Mouse (Mus musculus) forebrain, postnatal 0 days (tissue): Measurements from ENCODE around the gene Tbc1d9b. TPM values are rescaled to one million over a fixed set of nuclear protein-coding genes. Genes with fewer than 3 reads are reported as not detected.
"Not testable (repeated sequence)": the region's sequence is repeated elsewhere in the genome, so short reads cannot be mapped to it uniquely, and the experiment has no call there.

ENCODE experiments used
- ATAC-seq: fragments of 200-750 bp; cut with Nextera tagmentation; 2 replicates; pipeline ENCODE4 v1.8.0; 2017; ENCODE audit warnings: mild to moderate bottlenecking, moderate library complexity
- DNase-seq: peaks from one replicate; pipeline ENCODE4 v3.0.0-alpha.2; 2015
- H3K27ac ChIP-seq: fragments of 300-500 bp; sonication (generic); 2 replicates; pipeline ENCODE4 v1.5.1; 2014; ENCODE audit warnings: low read depth, mild to moderate bottlenecking, antibody characterized with exemption, low read length, moderate library complexity, mixed read lengths
- H3K27me3 ChIP-seq: fragments of 300-500 bp; sonication (generic); 2 replicates; pipeline ENCODE4 v1.6.1; 2014; ENCODE audit warnings: mild to moderate bottlenecking, low read length, mixed read lengths; ENCODE audit not compliant: insufficient read depth
- H3K36me3 ChIP-seq: fragments of 300-500 bp; sonication (generic); 2 replicates; pipeline ENCODE4 v1.6.1; 2014; ENCODE audit warnings: mild to moderate bottlenecking, moderate library complexity; ENCODE audit not compliant: insufficient read depth
- H3K4me1 ChIP-seq: fragments of 300-500 bp; sonication (generic); 2 replicates; pipeline ENCODE4 v1.6.1; 2014; ENCODE audit warnings: antibody characterized with exemption; ENCODE audit not compliant: insufficient read depth
- H3K4me2 ChIP-seq: fragments of 300-500 bp; sonication (generic); 2 replicates; pipeline ENCODE4 v1.6.1; 2014; ENCODE audit warnings: low read depth, mild to moderate bottlenecking, moderate library complexity
- H3K4me3 ChIP-seq: fragments of 300-500 bp; sonication (generic); 2 replicates; pipeline ENCODE4 v1.5.1; 2014; ENCODE audit warnings: low read depth, low read length, mixed read lengths
- H3K9ac ChIP-seq: fragments of 300-500 bp; sonication (generic); 2 replicates; pipeline ENCODE4 v1.6.1; 2014; ENCODE audit warnings: mild to moderate bottlenecking
- H3K9me3 ChIP-seq: fragments of 300-500 bp; sonication (generic); 2 replicates; pipeline ENCODE4 v1.6.1; 2016; ENCODE audit warnings: low read length
- CTCF ChIP-seq: sonication (generic); IDR thresholded peaks from 2 replicates; pipeline ENCODE4 v1.5.1; 2016; ENCODE audit warnings: antibody characterized with exemption, control low read depth, low read depth
- WGBS: fragments of 180-500 bp; shearing (Covaris S2); extraction: QIAGEN DNeasy Blood & Tissue Kit; methylation state at CpG from one replicate; pipeline ENCODE4 v1.1.7; 2014; 5-methylcytosine and 5-hydroxymethylcytosine counted together
- polyA plus RNA-seq: library from polyadenylated mRNA; unstranded; fragments of >200 nt; fragmentation: Nextera tagmentation; extraction: Ambion mirVana; gene quantifications from 2 replicates; pipeline ENCODE4 v1.2.1, GENCODE M21; 2015
- total RNA-seq: library from RNA; depleted of rRNA; stranded (reverse); fragments of >200 nt; gene quantifications from 2 replicates; pipeline ENCODE4 v1.2.3, GENCODE M21; 2014

Tbc1d9b gene
- total and polyA plus RNA-seq, 2 experiments from 2014 or later = 30.4 to 59.3 TPM

DNA sequence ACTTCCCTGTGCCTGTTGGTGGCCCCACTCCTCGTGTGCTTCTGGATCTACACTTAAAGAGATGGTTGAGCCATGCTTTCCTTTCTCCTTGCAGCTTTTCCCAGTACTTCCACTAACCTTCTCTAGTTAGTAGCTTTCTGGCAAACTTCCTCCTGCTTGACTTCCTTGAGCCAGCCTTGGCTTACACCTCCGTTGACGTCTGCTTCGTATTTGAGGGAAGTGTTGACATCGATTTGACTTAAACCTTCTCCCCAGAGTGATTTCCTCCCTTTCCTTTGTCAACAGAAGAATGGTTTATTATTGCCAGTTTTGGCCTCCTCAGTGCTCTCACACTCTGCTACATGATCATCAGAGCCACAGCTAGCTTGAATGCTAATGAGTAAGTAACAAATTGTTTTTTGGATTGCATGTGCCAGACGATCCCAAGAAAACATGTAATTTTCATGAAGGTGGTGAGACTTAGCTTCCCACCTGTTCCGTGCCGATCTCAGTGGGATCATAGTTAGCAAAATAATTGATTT lies 32.2 kb upstream of the Tbc1d9b start:
- no peak overlapping the region for H3K4me3 ChIP-seq
- TF ChIP-seq CTCF = no peak
- ATAC-seq = peak; percentile 73
- H3K27ac ChIP-seq = peak overlapping the region; percentile 54
- H3K9me3 ChIP-seq = no peaks in the 10 kb centered on the region
- H3K27me3 ChIP-seq = no peaks in the 10 kb centered on the region
- H3K4me2 ChIP-seq = no peak overlapping the region
- peaks cover 33% of the 10 kb centered on the region for H3K36me3 ChIP-seq
- H3K9ac ChIP-seq = no peak overlapping the region
- no peaks in the 10 kb centered on the region for H3K4me1 ChIP-seq
- WGBS = 53% methylated on average over 8 of the region's 8 CpGs
- peak; percentile 46 for DNase-seq

DNA sequence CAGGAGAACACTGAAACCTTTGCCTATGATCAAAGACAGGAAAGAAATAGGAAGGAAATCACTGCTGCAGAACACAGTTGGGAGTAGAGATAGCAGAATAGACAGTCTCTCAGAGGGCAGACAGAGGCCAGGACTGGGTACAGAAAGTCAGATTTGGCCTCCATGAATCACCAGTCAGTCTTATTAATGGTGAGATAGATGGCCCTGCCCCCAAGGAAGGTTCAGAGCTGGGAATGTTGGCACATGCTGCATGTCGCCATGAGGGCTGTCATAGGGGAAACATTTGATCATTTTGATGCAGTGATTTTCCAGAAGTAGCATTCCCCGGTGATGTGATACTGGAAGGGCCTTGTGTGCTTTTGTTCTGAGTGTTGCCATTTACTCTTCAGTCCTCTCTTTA lies 31.5 kb upstream of the Tbc1d9b start:
- no peak overlapping the region for H3K4me3 ChIP-seq
- H3K27me3 ChIP-seq = no peaks in the 10 kb centered on the region
- 62% methylated on average over 2 of the region's 2 CpGs for WGBS
- ATAC-seq = no peak
- no peak for TF ChIP-seq CTCF
- H3K9me3 ChIP-seq = no peaks in the 10 kb centered on the region
- H3K4me1 ChIP-seq = no peaks in the 10 kb centered on the region
- peak overlapping the region; percentile 54 for H3K27ac ChIP-seq
- H3K9ac ChIP-seq = no peak overlapping the region
- H3K4me2 ChIP-seq = no peak overlapping the region
- DNase-seq = no peak
- peaks cover 28% of the 10 kb centered on the region for H3K36me3 ChIP-seq

GRCm38 (mm10) chr11:50100548-50101307 lies 30.5 kb upstream of the Tbc1d9b start:
- WGBS = 60% methylated on average over 2 of the region's 2 CpGs
- H3K9me3 ChIP-seq = no peaks in the 10 kb centered on the region
- no peaks in the 10 kb centered on the region for H3K4me1 ChIP-seq
- H3K27me3 ChIP-seq = no peaks in the 10 kb centered on the region
- no peak for TF ChIP-seq CTCF
- H3K4me3 ChIP-seq = no peak overlapping the region
- no peak overlapping the region for H3K9ac ChIP-seq
- H3K36me3 ChIP-seq = peaks cover 23% of the 10 kb centered on the region
- DNase-seq (no peak), ATAC-seq (no peak)
- no peak overlapping the region for H3K27ac ChIP-seq
- no peak overlapping the region for H3K4me2 ChIP-seq

DNA sequence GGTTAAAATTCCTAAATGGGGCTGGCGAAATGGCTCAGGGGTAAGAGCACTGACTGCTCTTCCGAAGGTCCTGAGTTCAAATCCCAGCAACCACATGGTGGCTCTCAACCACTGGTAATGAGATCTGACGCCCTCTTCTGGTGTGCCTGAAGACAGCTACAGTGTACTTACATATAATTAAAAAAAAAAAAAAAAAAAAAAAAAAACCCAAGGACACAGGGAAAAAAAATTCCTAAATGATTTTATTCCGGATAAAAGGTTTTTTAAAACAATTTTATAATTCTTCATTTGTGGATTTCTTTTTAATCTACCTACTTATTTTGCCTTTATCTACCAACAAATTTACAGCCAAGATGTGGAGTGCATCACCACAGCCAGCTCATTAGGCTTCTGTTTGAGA lies 29.2 kb upstream of the Tbc1d9b start:
- H3K9me3 ChIP-seq, H3K4me2 ChIP-seq, H3K4me3 ChIP-seq, ATAC-seq, H3K9ac ChIP-seq, H3K27me3 ChIP-seq, H3K27ac ChIP-seq, H3K4me1 ChIP-seq, DNase-seq: not testable (repeated sequence)
- 93% methylated on average over 4 of the region's 4 CpGs for WGBS
- H3K36me3 ChIP-seq = peaks cover 20% of the 10 kb centered on the region

DNA sequence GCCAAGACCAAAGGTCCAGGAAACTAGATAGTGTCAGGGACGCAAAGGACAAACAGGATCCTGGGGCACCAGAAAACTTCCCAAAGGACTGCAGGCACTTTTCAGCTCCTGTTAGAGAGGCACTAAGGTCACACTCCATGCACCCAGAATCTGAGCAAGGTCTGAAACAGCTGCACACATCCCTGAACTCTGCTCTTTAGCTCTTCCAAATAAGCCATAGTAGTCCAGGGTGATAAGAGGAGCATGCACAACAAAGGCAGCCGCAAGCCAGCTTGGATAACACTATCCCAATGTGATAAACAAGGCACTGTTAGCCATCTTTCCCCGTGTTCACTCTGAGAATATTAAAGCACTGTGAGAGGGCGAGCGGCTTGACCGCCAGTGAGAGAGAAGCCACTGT lies 27.2 kb upstream of the Tbc1d9b start:
- no peak for TF ChIP-seq CTCF
- DNase-seq = no peak
- Histone ChIP-seq H3K4me2 (no peak overlapping the region), H3K9me3 (no peaks in the 10 kb centered on the region), H3K9ac (no peak overlapping the region), H3K36me3 (peaks cover 18% of the 10 kb centered on the region), H3K27me3 (no peaks in the 10 kb centered on the region), H3K4me1 (no peaks in the 10 kb centered on the region), H3K4me3 (no peak overlapping the region), H3K27ac (0 out of 2 replicates have a peak overlapping the region, but pooled peaks have one; percentile 4)
- 92% methylated on average over 6 of the region's 6 CpGs for WGBS
- no peak for ATAC-seq

GRCm38 (mm10) chr11:50105237-50105636 lies 26.0 kb upstream of the Tbc1d9b start:
- TF ChIP-seq CTCF = no peak
- Histone ChIP-seq H3K4me3 (no peak overlapping the region), H3K36me3 (peaks cover 19% of the 10 kb centered on the region), H3K4me2 (no peak overlapping the region), H3K27me3 (no peaks in the 10 kb centered on the region), H3K9me3 (no peaks in the 10 kb centered on the region), H3K9ac (no peak overlapping the region), H3K27ac (no peak overlapping the region), H3K4me1 (no peaks in the 10 kb centered on the region)
- DNase-seq = no peak
- 82% methylated on average over 5 of the region's 5 CpGs for WGBS
- no peak for ATAC-seq

DNA sequence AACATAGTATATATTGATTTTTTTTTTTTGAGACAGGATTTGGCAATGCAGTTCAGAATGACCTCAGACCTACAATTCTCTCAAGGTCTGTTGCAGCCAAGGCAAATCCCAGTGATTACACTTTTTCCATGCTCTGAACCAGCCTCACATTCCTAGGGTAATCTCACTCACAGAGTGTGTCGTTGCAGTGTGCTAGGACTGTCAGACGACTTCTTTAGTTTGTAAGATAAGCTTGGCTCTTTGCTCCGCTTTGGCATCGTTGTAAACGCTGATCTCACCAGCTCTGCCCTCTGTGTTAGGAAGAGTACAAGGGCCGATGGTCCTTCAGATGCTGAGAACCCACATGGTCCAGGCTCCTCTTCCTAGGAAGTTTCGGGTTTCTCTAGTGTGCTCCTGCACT lies 25.2 kb upstream of the Tbc1d9b start:
- H3K4me2 ChIP-seq = no peak overlapping the region
- ATAC-seq (no peak), DNase-seq (no peak)
- no peaks in the 10 kb centered on the region for H3K4me1 ChIP-seq
- peaks cover 21% of the 10 kb centered on the region for H3K36me3 ChIP-seq
- no peaks in the 10 kb centered on the region for H3K9me3 ChIP-seq
- TF ChIP-seq CTCF = no peak
- no peak overlapping the region for H3K9ac ChIP-seq
- H3K4me3 ChIP-seq = no peak overlapping the region
- no peaks in the 10 kb centered on the region for H3K27me3 ChIP-seq
- H3K27ac ChIP-seq = no peak overlapping the region
- 78% methylated on average over 7 of the region's 7 CpGs for WGBS
